Mouse (Mus musculus) limb, embryonic 14.5 days (tissue): ENCODE results near the gene Gm20388. TPM values are rescaled to one million over a fixed set of nuclear protein-coding genes. Genes with fewer than 3 reads are reported as not detected.

ENCODE experiments used
- ATAC-seq: fragments of 200-750 bp; cut with Nextera tagmentation; 2 replicates; pipeline ENCODE4 v1.8.0; 2017; ENCODE audit warnings: low read depth, moderate number of reproducible peaks, moderate TSS enrichment; ENCODE audit not compliant: low FRiP score
- DNase-seq: peaks from one replicate; pipeline ENCODE4 v3.0.0-alpha.2; 2015; ENCODE audit warnings: low spot score
- H3K27ac ChIP-seq: fragments of 300-500 bp; sonication (generic); replicated peaks from 2 replicates; pipeline ENCODE4 v1.5.1; 2014; ENCODE audit warnings: low read depth, mild to moderate bottlenecking, low read length, moderate library complexity, mixed read lengths
- H3K27me3 ChIP-seq: fragments of 300-500 bp; sonication (generic); 2 replicates; pipeline ENCODE4 v1.6.1; 2014; ENCODE audit warnings: low read length, mixed read lengths; ENCODE audit not compliant: control insufficient read depth, insufficient read depth
- H3K36me3 ChIP-seq: fragments of 300-500 bp; sonication (generic); 2 replicates; pipeline ENCODE4 v1.6.1; 2014; ENCODE audit warnings: mild to moderate bottlenecking, low read length, moderate library complexity, mixed read lengths; ENCODE audit not compliant: control insufficient read depth, insufficient read depth
- H3K4me1 ChIP-seq: fragments of 300-500 bp; sonication (generic); 2 replicates; pipeline ENCODE4 v1.6.1; 2014; ENCODE audit warnings: antibody characterized with exemption, low read length, mixed read lengths; ENCODE audit not compliant: control insufficient read depth, insufficient read depth
- H3K4me2 ChIP-seq: fragments of 300-500 bp; sonication (generic); replicated peaks from 2 replicates; pipeline ENCODE4 v1.6.1; 2014; ENCODE audit warnings: low read depth, mild to moderate bottlenecking, low read length, moderate library complexity; ENCODE audit not compliant: severe bottlenecking
- H3K4me3 ChIP-seq: fragments of 300-500 bp; sonication (generic); replicated peaks from 2 replicates; pipeline ENCODE4 v1.5.1; 2014; ENCODE audit warnings: low read length
- H3K9ac ChIP-seq: fragments of 300-500 bp; sonication (generic); 2 replicates; pipeline ENCODE4 v1.6.1; 2014; ENCODE audit warnings: mild to moderate bottlenecking, low read depth, low read length, moderate library complexity; ENCODE audit not compliant: severe bottlenecking
- H3K9me3 ChIP-seq: fragments of 300-500 bp; sonication (generic); 2 replicates; pipeline ENCODE4 v1.6.1; 2016; ENCODE audit warnings: low read length; ENCODE audit not compliant: control insufficient read depth
- POLR2A ChIP-seq: fragments of 200-500 bp; IDR thresholded peaks from 2 replicates; pipeline ENCODE4 v1.8.0; 2012; ENCODE audit warnings: inconsistent platforms, mild to moderate bottlenecking, moderate library complexity, borderline replicate concordance; ENCODE audit not compliant: insufficient read depth, insufficient read length; ENCODE audit errors: extremely low read depth
- WGBS: fragments of 180-500 bp; shearing (Covaris S2); extraction: QIAGEN DNeasy Blood & Tissue Kit; methylation state at CpG from one replicate; pipeline ENCODE4 v1.1.7; 2014; 5-methylcytosine and 5-hydroxymethylcytosine counted together
- polyA plus RNA-seq, 2 experiments: library from polyadenylated mRNA; depleted of rRNA in 1 of 2; stranded (reverse) in 1 of 2; unstranded in 1 of 2; fragments of >200 nt; fragmentation: Nextera tagmentation in 1 of 2; extraction: Ambion mirVana in 1 of 2; gene quantifications; 2 replicates each; pipeline versions ENCODE4 v1.2.1 to v1.2.3; 2012 to 2014

Gene Gm20388
- polyA plus RNA-seq, 2 experiments = 1.9 to 49.9 TPM

GRCm38 (mm10) chr8:124077377-124077776, 4166.7 kb downstream of the Gm20388 start:
- no peaks in the 10 kb centered on the region for H3K9me3 ChIP-seq
- no peak overlapping the region for H3K27ac ChIP-seq
- no peak overlapping the region for H3K9ac ChIP-seq
- no peak for ATAC-seq
- H3K36me3 ChIP-seq = no peaks in the 10 kb centered on the region
- WGBS = 74% methylated on average over 8 of the region's 8 CpGs
- H3K4me3 ChIP-seq = no peak overlapping the region
- H3K4me2 ChIP-seq = no peak overlapping the region
- H3K27me3 ChIP-seq = no peaks in the 10 kb centered on the region
- TF ChIP-seq POLR2A = no peak
- peaks cover 8% of the 10 kb centered on the region; the same call in 1 of the 2 replicates for H3K4me1 ChIP-seq
- DNase-seq = no peak

- H3K4me3 ChIP-seq = no peak overlapping the region
- H3K27me3 ChIP-seq = no peaks in the 10 kb centered on the region
- no peaks in the 10 kb centered on the region for H3K36me3 ChIP-seq
- H3K4me2 ChIP-seq = no peak overlapping the region
- H3K27ac ChIP-seq = no peak overlapping the region
- H3K9ac ChIP-seq = no peak overlapping the region
- H3K4me1 ChIP-seq = peaks cover 8% of the 10 kb centered on the region; the same call in 1 of the 2 replicates
- DNase-seq = no peak
- no peaks in the 10 kb centered on the region for H3K9me3 ChIP-seq
- TF ChIP-seq POLR2A = no peak
- 72% methylated on average over 10 of the region's 10 CpGs for WGBS
- ATAC-seq = no peak
Observed at GRCm38 (mm10) chr8:124077998-124078397, 4167.4 kb downstream of the Gm20388 start.

DNA sequence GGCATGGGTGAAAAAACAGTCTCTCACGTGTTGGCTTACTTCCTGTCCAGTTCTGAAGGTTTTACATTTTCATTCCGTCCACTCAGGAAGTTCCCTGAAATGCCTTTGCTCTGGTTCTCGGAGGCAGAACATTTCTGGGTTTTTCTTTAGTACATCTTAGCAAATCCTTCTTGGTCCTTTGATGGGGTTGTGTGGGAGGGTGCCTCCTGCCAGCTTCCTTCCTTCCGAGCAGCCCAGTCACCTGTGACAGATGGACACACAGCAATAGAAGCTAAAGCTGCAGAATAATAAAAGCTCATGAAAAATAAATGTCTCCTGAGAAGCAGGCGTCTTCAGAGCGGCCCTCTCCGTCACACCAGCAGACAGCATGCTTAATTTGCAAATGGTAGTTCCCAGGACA, 4168.3 kb downstream of the Gm20388 start:
- Histone ChIP-seq H3K4me2 (no peak overlapping the region), H3K27me3 (no peaks in the 10 kb centered on the region), H3K9me3 (no peaks in the 10 kb centered on the region), H3K36me3 (no peaks in the 10 kb centered on the region), H3K4me1 (peaks cover 8% of the 10 kb centered on the region; the same call in 1 of the 2 replicates), H3K27ac (no peak overlapping the region), H3K4me3 (no peak overlapping the region), H3K9ac (no peak overlapping the region)
- TF ChIP-seq POLR2A = no peak
- no peak for ATAC-seq
- 70% methylated on average over 7 of the region's 7 CpGs for WGBS
- DNase-seq = no peak

DNA sequence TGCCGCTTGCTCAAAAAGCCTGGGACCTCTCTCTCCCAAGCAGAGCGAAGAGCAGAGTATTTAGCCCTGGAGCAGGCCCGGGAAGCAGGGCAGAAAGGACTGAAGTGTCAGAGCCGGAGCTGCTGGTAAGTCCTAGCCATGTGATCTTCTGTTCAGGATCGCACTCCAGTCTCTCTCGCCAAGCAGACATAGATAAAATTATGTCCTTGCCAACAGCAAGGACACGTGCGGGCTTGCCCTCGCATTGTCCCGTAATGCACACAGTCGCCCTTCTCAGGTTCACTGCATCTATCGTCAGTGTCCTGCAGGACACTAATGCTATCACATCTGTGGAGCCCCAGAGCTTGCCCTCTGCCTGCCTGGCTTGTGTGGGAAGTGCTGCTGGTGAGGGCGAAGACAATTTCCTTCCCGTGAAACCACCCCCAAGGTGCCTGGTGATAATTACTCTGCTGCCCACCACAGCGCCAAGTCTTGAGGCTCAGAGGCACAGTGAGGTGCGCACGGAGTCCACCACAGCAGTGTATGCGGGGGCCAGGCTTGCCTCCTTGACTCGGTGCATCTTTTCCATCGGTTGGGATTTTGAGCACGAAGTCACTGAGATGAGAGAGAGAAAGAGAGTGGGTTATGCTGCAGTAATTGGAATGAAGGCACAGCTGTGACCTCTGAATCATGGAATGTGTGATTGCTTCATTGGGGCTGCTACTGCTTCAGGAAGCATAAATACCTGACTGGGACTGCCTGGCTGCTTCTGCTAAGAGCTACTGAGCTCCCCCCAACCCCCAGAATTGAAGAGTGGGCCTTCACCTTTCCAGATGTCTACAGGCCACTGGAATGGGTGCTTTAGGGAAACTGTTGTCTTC, 4170.1 kb downstream of the Gm20388 start:
- H3K9me3 ChIP-seq = no peaks in the 10 kb centered on the region
- no peak overlapping the region for H3K4me2 ChIP-seq
- H3K9ac ChIP-seq = no peak overlapping the region
- no peak for TF ChIP-seq POLR2A
- DNase-seq = no peak
- H3K36me3 ChIP-seq = no peaks in the 10 kb centered on the region
- no peak overlapping the region for H3K4me3 ChIP-seq
- peaks cover 7% of the 10 kb centered on the region; the same call in 1 of the 2 replicates for H3K4me1 ChIP-seq
- no peak for ATAC-seq
- WGBS = 71% methylated on average over 21 of the region's 21 CpGs
- no peaks in the 10 kb centered on the region for H3K27me3 ChIP-seq
- H3K27ac ChIP-seq = no peak overlapping the region

DNA sequence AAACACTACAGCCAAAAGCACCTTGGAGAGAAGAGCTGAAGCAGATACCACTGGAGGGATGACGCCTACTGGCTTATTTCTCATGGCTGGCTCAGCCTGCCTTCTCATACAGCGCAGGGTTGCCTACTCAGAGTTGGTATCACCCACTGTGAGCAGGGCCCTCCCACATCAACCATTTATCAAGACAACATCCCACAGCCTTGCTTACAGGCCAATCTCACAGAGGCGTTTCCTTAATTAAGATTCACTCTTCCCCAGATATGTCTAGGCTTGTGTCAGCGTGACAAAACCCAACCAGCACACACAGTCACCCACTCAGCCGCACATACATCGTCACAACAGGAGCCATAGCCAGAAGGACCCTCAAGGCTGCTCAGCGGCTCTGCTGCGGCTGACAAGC, 4172.0 kb downstream of the Gm20388 start:
- Histone ChIP-seq H3K4me2 (no peak overlapping the region), H3K4me1 (no peaks in the 10 kb centered on the region; the same call in 1 of the 2 replicates), H3K9ac (no peak overlapping the region), H3K27ac (no peak overlapping the region), H3K9me3 (no peaks in the 10 kb centered on the region), H3K27me3 (no peaks in the 10 kb centered on the region), H3K36me3 (no peaks in the 10 kb centered on the region), H3K4me3 (no peak overlapping the region)
- WGBS = 86% methylated on average over 8 of the region's 8 CpGs
- TF ChIP-seq POLR2A = no peak
- no peak for ATAC-seq
- DNase-seq = no peak

DNA sequence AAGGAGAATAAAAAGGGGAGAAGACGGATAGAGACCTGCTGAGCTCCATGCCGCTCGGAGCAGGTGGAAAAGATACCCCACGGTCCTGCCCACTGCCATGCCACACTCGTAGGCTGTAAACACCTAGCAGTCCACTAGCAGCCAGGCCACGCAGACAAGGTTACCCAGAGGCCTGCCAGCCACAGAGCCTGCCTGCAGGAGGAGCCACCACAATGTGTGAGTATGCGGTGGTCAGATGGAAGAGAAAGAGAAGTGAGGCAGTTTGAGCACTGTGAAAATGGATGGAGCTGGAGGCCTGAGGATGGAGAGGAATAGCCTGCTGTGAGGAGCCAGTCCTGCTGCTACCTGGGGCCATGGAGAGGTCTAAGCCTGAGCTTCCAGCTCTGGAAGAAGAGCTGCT, 4173.0 kb downstream of the Gm20388 start:
- Histone ChIP-seq H3K4me2 (no peak overlapping the region), H3K4me3 (no peak overlapping the region), H3K9ac (no peak overlapping the region), H3K27ac (no peak overlapping the region), H3K27me3 (no peaks in the 10 kb centered on the region), H3K4me1 (no peaks in the 10 kb centered on the region; the same call in 1 of the 2 replicates), H3K36me3 (no peaks in the 10 kb centered on the region), H3K9me3 (no peaks in the 10 kb centered on the region)
- DNase-seq (no peak), ATAC-seq (no peak)
- TF ChIP-seq POLR2A = no peak
- WGBS = 78% methylated on average over 7 of the region's 7 CpGs
